Mouse (Mus musculus): Measurements from ENCODE around the gene Amph.
"Not testable (repeated sequence)": the region's sequence is repeated elsewhere in the genome, so short reads cannot be mapped to it uniquely, and the experiment has no call there.

Amph gene

GRCm38 (mm10) chr13:19026923-19027322 lies 78.9 kb downstream of the Amph start:
- DNase-seq, result no peak

DNA sequence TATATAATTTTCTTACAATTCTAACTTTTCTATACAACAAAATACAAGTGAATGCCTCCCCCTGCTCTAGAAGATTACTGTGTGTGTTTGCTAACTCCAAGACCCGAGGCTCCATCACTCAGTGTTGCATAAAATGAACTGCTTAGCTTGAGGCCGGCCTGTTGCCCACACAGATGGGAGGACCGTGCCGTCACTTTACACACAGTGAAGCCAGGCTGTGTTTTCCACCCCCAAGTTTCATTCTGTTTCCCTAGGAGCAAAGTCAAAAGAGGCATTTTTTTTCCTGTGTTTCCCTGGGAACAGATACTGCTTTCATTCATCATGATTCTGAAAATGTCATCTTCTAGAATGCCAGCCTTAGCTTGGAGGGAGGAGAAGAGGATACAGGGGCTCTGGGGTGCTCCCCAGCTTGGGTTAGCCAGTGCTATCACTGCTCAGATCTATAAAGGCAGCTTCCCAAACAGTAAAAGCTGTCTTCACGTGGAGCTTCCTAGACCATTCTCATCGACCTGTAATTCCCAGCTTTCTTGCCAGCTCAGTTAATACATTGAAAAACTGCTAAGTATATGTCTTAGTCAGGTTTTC lies 79.9 kb downstream of the Amph start:
- peak; percentile 12 for DNase-seq

DNA sequence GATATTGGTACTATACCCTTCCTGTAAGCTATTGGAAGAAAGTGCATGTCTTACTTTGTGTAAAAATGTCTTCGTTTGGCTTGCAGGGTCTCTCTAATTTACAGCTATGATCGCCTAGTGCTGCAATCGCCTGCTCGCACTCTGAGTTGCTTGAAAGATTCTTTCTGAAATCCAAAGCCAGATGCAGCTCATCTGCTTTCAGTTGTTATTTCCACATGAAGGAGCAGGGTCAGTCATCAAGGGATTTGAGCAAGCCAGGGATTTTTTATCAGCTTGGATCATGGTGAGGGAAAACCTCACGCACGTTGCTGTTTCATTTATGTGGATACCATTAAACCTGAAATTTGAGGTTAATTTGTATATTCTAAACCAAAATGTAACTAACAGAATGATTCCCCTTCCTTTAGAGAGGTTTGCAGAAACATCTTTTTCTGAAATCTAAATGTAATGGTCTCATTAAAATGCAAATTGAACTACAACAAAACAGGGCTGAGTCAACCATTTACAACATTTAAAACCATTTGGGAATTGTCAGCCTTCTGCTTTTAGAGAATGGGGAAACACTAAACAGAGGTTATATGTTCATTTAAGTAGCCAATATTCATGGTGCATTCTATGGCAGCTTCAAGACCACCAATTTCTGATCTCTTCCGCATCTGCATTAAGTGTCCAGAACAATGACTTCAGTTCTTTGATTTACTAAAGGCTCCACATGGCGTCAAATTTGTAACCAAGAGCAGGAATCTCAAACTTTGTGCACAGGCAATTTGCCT lies 84.1 kb downstream of the Amph start:
- DNase-seq, result no peak

GRCm38 (mm10) chr13:19052090-19052489 lies 104.1 kb downstream of the Amph start:
- no peak for DNase-seq

DNA sequence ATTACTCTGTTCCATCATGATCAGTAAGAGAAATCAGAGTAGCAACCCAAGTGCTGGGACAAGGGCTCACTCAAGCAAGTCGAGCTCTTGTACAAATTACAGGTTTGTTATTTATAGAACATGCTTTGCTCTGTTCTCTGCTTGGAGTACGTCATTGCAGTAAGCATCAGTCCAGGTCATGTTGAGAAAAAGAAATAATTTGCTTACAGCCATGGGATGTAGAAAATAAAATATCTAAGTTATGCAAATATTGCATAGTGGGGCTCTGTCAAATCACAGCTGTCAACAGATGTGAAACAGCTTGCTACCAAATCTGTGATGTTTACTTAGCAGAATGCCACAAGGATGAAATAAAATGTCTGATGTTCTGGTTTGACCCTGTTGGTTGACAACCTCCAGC lies 106.5 kb downstream of the Amph start:
- no peak for DNase-seq

DNA sequence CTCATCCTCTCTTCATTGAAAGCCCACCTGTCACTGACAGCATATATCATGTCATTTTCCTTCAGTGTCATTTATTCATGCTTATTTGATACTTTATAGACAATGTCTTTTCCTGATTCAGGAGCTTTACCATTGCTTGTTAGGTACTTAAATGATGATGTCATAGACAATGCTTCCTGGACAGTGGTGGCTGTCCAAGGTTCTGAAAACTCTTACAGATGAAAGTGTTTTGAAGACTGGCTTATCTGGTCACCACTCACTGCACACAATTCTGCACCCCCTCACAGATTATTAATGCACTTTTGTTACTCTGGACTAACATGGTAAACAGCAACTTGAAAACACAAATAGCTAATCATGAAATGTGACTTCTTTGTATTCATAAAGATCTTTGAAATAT lies 124.3 kb downstream of the Amph start:
- DNase-seq, result no peak

DNA sequence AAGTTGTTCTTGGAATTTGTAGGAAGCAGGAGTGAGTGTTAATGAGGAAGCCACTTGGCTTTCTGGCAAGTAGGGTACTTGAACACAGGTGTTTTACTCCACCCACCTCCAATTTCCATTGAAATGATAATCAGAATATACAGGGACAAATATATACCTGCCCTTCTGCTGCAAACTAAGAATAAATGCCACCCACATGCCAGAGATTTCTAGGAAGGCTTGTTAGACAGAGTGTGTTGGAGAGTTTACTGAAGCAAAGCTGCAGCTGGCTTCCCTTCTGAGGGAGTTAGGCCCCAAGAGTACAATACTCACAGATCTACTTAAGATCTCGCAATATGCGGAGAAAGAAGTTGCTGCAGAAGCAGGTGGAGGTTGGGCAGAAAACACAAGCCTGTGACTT lies 129.4 kb downstream of the Amph start:
- no peak for DNase-seq

DNA sequence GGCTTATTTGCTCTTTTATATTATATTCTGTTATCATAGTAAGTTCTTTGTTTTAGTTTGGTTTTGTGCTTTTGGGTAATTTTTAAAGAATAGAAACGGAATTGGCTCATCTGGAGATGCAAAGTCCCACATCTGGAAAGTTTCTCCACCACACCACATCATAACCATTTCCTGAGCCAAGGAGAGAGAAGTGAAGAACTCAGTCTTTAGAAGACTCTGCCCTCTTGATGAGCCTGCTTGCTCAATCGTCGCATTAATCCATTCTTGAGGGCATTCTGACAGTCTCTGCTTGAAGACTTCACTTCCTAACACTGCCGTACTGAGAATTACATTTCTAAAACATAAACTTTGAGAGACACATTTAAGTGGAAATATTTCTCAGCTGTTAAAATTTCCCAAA lies 133.9 kb downstream of the Amph start:
- DNase-seq, result no peak

GRCm38 (mm10) chr13:19094571-19094970 lies 146.6 kb downstream of the Amph start:
- DNase-seq, result no peak

DNA sequence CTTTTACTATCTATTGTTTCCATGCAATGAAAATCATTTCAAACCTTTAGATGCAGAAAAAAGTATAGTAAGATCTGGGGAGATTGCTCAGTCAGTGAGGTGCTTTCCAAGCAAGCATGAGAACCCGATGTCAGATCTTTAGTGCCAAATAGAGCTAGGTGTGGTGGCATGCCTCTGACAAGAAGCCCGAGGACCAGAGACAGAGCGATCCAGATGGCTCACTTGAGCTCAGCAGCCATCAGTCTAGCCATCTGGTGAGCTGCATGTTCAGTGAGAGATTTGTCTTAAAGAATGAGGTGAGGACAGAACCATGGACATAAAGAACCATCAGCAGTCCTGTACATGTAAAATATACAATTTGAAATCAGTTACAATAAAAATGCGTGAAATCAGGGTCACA lies 149.1 kb downstream of the Amph start:
- DNase-seq, result no peak

DNA sequence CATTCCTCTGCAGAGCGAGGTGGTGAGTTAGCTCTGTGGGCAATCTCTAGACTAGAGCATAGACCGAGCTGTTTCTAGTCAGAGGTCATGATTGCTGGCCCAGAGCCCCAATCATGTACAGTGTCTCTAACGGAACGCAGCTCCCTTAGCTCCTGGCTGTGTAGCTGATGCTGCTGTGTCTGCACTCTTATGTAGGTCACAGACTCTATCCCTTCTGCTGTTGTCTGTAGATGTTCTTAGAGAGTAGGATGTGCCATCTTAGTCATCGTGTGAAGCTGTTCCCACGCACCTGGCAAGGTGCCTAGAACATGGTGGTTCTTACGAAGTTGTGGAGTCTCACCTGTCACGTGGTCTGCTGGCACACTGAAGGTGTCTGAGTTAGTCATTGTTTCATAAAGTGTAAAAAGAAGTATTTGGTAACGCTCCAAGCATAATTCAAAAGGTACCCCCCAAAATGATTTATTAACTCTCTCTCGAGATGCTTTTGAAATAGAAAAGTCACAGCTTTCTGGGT lies 153.9 kb downstream of the Amph start:
- peak; percentile 9 for DNase-seq

DNA sequence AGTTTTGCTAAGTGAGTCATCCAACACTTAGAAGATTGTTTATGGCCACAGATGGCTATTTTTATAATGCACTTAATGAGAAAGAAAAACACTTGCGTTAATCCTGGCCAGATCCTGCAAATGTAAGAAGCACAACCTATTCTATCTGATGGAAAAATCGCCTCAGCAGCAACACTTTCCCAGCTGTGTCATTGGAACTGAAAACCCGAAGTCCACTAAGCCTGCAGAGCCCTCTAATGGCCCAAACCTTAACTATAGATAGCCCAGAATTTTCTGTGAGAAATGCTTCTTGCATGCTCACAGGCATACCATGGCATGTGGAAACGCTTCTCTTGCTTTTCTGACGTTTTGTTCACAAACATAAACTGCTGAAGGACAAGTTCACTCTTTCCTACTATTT lies 158.4 kb downstream of the Amph start:
- no peak for DNase-seq

DNA sequence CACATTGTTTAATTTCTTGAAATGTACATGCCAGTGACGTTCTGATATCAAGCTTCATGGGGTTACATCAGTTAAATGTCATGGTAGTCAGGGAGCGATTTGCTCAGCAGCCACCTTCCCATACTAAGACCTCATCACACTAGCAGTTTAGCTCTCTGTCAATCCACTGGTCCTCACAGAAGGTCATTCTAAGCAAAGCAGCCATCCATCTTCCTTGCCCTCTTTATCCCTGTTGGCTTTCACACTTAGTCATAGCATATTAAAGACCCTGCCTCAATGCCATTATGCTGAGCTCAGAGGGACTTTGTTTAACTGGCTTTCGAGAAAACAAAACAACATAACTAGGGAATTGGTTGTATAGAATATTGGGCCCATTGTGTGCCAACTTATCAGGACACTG lies 161.3 kb downstream of the Amph start:
- DNase-seq, result no peak

DNA sequence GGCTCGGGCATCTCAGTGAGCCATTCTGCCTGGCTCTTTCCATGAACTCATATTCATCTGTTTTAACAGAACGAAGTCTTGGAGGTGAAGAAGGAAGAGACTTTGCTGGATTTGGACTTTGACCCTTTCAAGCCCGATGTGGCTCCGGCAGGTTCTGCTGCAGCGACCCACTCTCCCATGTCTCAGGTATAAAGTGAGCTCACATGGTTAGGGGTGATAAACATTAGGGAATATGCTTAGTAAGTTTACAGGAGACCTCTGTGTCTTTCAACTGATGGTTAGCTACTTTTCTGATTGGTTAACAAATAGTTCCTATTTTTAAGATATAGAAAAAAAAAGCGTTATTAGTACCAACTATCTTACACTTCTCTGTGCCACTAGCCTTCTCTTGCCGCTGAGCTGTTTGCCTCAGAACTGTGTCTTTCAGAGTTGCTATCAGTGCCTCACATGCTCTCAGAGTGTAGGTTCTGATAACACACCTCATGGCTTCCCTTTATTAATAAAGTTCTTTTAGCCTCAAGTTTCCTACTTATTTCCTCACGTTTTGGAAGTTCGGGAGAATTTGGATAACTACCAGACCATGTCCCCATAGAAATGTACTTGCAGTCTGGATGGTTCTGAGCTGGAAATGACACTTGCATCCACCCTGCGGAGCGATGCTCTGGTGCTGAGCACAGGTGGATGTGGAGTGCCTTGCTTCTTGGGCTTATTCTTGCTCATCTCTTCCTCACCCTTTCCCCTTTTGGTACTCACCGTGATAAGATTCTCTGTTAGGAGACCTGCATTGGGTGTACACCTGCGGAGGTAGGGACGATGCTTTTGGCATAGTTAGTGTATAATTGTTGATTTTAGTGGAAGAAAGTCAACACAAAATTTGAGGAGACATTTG lies 165.3 kb downstream of the Amph start:
- DNase-seq, result no peak

GRCm38 (mm10) chr13:19114761-19115160 lies 166.8 kb downstream of the Amph start:
- DNase-seq, result not testable (repeated sequence)

DNA sequence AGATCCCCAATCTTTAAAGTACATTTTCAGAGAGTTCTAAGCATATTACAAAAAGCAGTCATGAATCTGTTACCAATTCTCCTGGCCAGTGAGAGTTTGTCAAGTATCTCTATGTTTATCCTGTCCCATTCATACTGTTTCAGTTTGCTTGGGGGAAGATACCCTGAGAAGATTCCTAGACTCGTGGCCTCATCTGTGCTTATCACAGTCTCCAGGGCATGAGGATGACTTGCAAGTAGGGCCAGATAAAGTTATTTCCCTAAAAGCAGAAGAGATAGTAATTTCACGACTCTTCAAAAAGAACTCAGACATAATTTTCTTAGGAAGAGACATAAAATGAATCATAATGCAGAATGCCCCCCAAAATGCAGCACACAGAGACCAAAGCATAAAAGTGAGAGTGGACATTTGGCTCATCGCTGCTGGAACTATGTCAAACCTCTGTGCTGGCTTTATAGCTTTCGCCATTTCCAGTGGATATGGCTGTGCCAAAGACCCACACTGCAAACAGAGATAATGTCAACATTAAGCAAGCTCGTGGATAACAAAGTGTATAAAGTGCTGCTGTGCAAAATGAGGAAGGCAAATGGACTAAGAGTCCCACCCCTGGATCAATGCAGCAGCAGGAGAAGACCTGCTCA lies 179.0 kb downstream of the Amph start:
- DNase-seq, result no peak

DNA sequence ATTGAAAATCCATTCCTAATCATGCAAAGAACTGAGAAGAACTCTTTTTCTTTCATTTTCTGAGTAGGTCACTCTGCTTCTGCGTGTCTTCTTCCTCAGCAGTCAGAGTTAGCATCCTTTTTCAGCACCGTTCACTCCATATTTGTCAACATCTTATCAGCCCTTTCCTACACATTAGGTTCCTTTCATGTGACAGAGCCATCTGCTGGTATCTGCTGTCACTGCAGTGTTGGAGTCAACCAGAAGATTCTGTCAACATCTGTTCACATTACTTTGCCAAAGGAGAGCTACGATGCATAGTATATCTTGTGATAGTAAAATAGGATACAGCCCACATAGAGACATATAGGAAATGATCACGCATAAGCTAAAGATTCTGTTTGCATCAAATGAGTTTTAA lies 185.8 kb downstream of the Amph start:
- DNase-seq, result peak; percentile 59

DNA sequence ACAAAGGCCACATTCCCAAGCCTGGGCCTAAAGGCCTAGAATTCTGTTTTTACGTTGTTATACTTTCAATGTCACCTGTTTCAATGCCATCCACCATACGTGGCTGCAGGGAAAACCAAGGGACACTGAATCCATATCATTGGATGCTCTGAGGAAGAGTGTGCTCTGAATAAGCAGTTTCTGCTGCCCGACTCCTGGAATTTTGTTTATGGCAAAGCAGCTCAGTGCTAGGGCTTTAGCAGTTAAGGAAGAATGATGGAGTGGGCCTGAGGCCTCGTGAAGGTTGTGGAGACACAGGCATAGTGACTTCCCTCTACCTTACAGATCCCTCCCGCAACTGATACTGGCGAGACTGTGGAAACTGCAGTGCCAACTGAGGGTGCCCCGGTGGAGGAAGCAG lies 189.2 kb downstream of the Amph start:
- DNase-seq, result no peak

- DNase-seq, result no peak
Observed at GRCm38 (mm10) chr13:19137932-19138331, 189.9 kb downstream of the Amph start.

DNA sequence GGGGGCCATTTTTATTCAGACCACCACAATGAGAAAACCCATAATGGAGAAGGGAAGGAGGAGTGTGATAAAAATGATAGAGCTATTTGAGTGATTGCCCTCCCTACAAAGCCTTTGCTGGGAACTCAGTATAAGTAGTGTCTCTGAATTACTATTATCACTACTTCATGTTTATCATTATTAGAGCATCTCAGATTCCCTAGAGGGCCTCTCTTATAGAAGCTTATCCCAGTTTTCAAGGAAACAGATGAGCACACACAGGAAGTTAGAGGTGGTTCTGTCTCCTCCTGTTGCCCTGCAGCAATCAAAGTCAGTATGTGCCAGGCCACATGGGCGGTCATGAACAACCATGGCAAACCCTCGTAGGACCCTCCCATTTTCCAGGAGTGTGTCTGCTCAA lies 190.5 kb downstream of the Amph start:
- no peak for DNase-seq

- DNase-seq, result no peak
Observed at GRCm38 (mm10) chr13:19139104-19139503, 191.1 kb downstream of the Amph start.

- no peak for DNase-seq
Observed at GRCm38 (mm10) chr13:19139771-19140170, 191.8 kb downstream of the Amph start.

DNA sequence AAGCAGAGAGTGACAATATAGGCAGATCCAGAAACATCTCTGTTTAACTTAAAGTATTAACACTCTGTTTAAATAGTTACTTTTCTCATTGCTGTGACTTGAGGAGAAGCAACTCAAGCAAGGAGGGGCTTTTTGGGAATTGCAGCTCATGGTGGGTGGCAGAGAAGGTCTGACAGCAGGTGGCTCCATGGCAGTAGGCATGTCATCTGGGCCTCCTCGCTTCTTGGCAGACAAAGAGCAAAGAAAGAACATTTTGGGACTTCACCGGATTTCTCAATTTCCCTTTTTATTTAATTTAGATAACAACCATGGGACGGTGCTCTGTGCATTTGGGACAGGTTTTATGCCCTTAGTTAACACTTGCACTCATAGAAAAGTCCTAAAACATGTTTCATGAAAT lies 195.8 kb downstream of the Amph start:
- no peak for DNase-seq
